Mouse (Mus musculus) bone marrow macrophage, adult 2 months (primary cell): ENCODE measurements around the gene Tmem156. TPM values are rescaled to one million over a fixed set of nuclear protein-coding genes. Genes with fewer than 3 reads are reported as not detected.

ENCODE experiments used
- H3K27ac ChIP-seq: 2 replicates; pipeline ENCODE4 v1.5.1; 2012; ENCODE audit warnings: low read depth, low read length; ENCODE audit not compliant: insufficient read depth
- H3K4me1 ChIP-seq: 2 replicates; pipeline ENCODE4 v1.6.1; 2012; ENCODE audit warnings: low read length; ENCODE audit not compliant: control insufficient read depth, insufficient read depth
- H3K4me3 ChIP-seq: 2 replicates; pipeline ENCODE4 v1.5.1; 2012; ENCODE audit warnings: mild to moderate bottlenecking, low read length, moderate library complexity; ENCODE audit not compliant: insufficient read depth
- CTCF ChIP-seq: IDR thresholded peaks from 2 replicates; pipeline ENCODE4 v1.5.1; 2012; ENCODE audit warnings: low read depth, mild to moderate bottlenecking, low read length, moderate library complexity
- POLR2A ChIP-seq: IDR thresholded peaks from 2 replicates; pipeline ENCODE4 v1.6.1; 2012; ENCODE audit warnings: mild to moderate bottlenecking, low read depth, low read length, borderline replicate concordance
- polyA plus RNA-seq: library from polyadenylated mRNA; stranded (reverse); fragments of >200 nt; gene quantifications from 2 replicates; pipeline ENCODE4 v1.2.4, GENCODE M21; 2012; ENCODE audit not compliant: missing spikeins, insufficient read depth, insufficient read length

The Tmem156 gene
- polyA plus RNA-seq, 1 experiment = 6.1 TPM

DNA sequence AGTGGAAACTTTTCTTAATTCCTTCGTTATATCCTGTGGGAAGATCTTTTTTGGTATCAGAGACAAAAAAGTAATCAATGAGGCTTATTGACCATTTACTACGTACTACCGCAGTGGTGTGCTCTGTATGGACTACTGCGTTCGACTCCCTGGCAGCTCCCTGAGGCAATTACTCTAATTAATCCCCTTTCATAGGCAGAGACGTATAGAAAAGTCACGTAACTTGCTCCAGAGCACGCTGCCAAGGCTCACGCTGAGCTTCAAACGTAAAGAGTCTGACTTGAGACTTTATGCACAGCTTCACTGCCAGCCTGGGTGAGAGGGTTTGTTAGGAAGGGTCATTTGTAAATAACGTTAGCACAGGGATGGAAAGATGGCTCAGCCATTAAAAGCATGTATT, 8.1 kb upstream of the Tmem156 start:
- no peak overlapping the region for H3K27ac ChIP-seq
- TF ChIP-seq CTCF = no peak
- TF ChIP-seq POLR2A = no peak
- peaks cover 22% of the 10 kb centered on the region for H3K4me1 ChIP-seq
- no peak overlapping the region for H3K4me3 ChIP-seq

GRCm38 (mm10) chr5:65097457-65097856, 5.5 kb upstream of the Tmem156 start:
- no peak overlapping the region for H3K4me3 ChIP-seq

DNA sequence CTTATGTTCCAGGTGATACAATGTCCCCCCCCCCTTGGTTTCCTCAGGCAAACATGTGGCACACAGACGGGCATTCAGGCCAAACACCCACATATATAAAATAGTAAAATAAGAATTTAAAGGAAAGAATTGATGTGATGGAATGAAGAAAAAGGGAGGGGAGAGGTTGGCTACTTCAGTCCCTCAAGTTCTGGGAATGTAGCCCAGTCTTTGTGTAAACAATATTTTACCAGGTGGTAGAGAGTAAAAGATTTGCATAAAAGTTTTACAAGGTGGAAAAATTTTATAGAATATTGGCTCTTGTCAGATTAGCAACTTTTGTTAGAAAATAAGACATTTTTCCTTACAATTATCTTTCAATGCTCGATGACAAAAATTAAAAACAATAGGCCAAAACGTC, 4.9 kb upstream of the Tmem156 start:
- Histone ChIP-seq H3K27ac (no peak overlapping the region), H3K4me1 (peaks cover 12% of the 10 kb centered on the region), H3K4me3 (no peak overlapping the region)
- no peak for TF ChIP-seq POLR2A
- TF ChIP-seq CTCF = no peak

More at GRCm38 (mm10) chr5:65097457-65097856, 5.5 kb upstream of the Tmem156 start:
- Histone ChIP-seq H3K4me1 (peaks cover 15% of the 10 kb centered on the region), H3K27ac (no peak overlapping the region)
- TF ChIP-seq CTCF (no peak), POLR2A (no peak)

DNA sequence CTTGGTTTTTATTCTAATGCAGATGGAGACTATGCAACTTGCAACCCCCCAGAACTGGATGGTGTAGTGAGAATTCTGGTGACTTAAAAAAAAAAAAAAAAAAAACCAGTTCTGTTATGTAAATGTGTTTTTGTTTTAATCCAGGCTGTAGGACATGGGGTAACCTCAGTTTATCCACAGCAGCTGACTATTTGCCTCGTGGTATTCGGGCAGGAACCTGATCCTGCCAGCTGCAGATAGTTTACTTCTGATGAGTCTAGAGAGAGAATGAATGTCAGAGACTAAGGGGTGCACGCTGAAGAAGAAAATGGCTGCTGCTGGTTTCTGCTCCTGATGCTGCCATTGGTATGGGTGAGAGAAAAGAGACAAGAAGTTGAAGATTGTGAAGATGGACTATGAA, 4.2 kb upstream of the Tmem156 start:
- H3K27ac ChIP-seq = no peak overlapping the region
- no peak for TF ChIP-seq CTCF
- TF ChIP-seq POLR2A = no peak
- peaks cover 6% of the 10 kb centered on the region for H3K4me1 ChIP-seq
- no peak overlapping the region for H3K4me3 ChIP-seq

DNA sequence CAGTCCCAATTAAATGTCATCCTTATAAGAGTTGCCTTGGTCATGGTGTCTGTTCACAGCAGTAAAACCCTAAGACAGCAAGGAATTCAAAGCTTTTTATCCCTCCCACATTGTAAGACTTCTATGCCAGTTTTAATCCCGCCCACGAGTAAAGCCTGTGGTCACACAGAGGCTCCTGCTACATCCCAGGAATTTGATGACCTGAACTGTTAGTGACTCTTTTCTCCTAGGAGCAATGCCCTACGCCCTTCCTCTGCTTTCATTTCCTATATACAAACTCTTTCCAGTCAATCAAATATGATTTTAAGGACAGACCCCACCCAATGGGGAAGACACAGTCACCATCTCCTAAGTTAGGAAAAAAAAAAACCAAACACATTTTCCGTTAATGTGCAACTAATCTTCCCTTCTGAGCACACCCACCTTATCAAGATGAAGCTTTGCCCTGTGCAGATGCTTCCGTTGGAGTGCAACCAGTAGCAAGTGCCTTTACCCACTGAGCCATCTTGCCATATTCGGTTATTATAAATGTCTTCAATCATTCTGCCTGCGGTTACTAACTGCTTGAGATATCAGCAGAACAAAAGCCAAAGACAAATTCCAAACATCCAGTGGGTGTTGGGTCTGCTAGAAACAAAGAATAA, 3.1 kb upstream of the Tmem156 start:
- Histone ChIP-seq H3K4me1 (peaks cover 6% of the 10 kb centered on the region), H3K4me3 (no peak overlapping the region), H3K27ac (no peak overlapping the region)
- TF ChIP-seq CTCF (no peak), POLR2A (no peak)

- TF ChIP-seq CTCF (no peak), POLR2A (no peak)
- Histone ChIP-seq H3K27ac (no peak overlapping the region), H3K4me1 (peaks cover 13% of the 10 kb centered on the region), H3K4me3 (no peak overlapping the region)
Observed at GRCm38 (mm10) chr5:65093769-65094168, 1.8 kb upstream of the Tmem156 start.

GRCm38 (mm10) chr5:65091184-65091858, 611 bp downstream of the Tmem156 start:
- peak overlapping the region; percentile 69 for H3K4me3 ChIP-seq
- TF ChIP-seq POLR2A = no peak
- TF ChIP-seq CTCF = no peak
- peaks cover 35% of the 10 kb centered on the region for H3K4me1 ChIP-seq
- H3K27ac ChIP-seq = peak overlapping the region; percentile 70

GRCm38 (mm10) chr5:65089707-65090106, 2.2 kb downstream of the Tmem156 start:
- Histone ChIP-seq H3K4me1 (peaks cover 39% of the 10 kb centered on the region), H3K4me3 (no peak overlapping the region), H3K27ac (no peak overlapping the region)
- TF ChIP-seq POLR2A (no peak), CTCF (no peak)

- Histone ChIP-seq H3K27ac (no peak overlapping the region), H3K4me3 (no peak overlapping the region), H3K4me1 (peaks cover 36% of the 10 kb centered on the region)
- TF ChIP-seq CTCF = no peak
- no peak for TF ChIP-seq POLR2A
Observed at GRCm38 (mm10) chr5:65086522-65086921, 5.4 kb downstream of the Tmem156 start.

GRCm38 (mm10) chr5:65081836-65082235, 10.1 kb downstream of the Tmem156 start:
- TF ChIP-seq POLR2A = no peak
- TF ChIP-seq CTCF = no peak
- Histone ChIP-seq H3K4me1 (peaks cover 16% of the 10 kb centered on the region), H3K4me3 (no peak overlapping the region), H3K27ac (no peak overlapping the region)

GRCm38 (mm10) chr5:65079881-65080280, 12.1 kb downstream of the Tmem156 start:
- Histone ChIP-seq H3K4me3 (no peak overlapping the region), H3K27ac (no peak overlapping the region), H3K4me1 (peaks cover 8% of the 10 kb centered on the region)
- TF ChIP-seq POLR2A = no peak
- TF ChIP-seq CTCF = no peak
